Mouse (Mus musculus): ENCODE measurements around the gene Sp110. TPM values are rescaled to one million over a fixed set of nuclear protein-coding genes. Genes with fewer than 3 reads are reported as not detected.
"Not testable (repeated sequence)": the region's sequence is repeated elsewhere in the genome, so short reads cannot be mapped to it uniquely, and the experiment has no call there.

Gene Sp110
- total RNA-seq (2022) = 1 to 10 TPM; 3.6 to 4.9 (median 3.9) TPM

DNA sequence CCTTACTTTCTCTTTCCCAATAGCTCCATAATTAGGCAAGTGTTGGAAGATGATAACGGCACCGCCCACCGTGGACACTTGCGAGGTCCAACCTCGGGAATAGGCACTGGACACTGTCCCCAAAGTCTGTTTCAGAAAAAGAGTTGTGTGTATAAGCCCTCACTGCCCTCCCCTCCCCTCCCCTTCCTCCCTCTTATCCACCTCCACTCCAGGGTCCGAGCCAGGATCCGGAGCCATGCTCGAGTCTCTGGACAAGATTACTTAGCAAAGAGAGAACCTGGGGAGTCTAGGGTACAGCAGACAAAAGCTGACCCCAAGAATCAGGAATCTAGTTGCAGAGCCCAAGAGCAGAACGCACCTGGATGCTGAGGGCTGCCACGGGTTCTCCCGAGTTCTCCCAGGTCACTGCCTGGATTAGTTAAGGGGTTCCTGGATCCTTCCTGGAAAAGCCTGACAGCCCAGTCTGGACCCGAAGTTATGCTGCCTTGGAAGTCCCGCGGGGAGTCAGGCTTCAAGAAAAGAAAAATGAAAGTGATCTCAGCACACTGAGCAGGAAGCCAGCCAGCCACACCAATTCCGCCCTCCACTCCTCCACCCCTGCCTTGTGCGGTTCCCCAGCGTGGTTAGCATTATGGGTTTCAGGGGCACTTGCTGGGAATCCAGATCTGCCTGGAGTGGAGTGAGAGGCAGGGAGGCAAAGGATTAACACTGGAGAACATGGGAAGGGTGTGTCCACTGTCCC, at the start of gene Sp110:
Sp110 (minus strand) TSS at position 547 of the 742 bp plus-strand sequence.
- DNase-seq (ENCODE audit: low spot score) = not testable (repeated sequence)

DNA sequence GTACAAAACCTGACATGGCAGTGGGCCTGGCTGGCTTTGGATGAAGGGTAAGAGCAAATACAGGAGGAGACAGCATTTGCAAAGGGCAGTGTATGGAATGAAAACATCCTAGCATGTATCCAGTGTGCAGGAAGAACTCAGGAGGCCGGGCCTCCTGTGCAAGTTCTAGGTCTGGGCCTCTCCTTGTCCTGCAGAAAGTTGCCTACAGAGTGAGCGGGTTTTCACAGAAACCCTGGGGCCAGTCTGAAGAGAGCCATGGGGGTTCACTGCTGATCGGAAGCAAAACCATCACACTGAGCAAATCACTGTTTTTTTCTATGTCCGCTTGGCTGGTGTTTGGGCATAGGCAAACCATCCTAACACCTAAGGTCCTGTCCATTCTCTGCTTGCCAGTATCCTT, 39.5 kb upstream of the Sp110 start:
- not testable (repeated sequence) for DNase-seq (ENCODE audit: low spot score)

DNA sequence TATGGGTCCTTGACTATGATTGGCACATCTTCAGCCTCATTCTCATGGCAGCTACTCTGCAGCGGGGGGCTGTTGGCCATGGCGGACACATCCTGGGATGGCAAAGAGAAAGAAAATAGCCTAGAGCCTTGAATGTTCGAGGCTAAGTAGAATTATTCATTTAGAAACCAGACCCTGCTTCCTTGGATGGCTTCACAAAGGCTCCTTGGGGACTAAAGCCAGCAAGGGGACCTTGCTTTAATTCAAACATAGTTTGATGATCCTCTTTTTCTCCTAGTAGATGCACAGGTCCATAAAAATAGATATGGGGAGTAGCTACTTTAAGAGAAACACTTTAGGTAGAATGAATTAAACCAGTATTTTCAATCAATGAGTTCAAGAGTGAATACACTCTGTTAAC, 38.3 kb upstream of the Sp110 start:
- DNase-seq (ENCODE audit: low spot score) = not testable (repeated sequence)

DNA sequence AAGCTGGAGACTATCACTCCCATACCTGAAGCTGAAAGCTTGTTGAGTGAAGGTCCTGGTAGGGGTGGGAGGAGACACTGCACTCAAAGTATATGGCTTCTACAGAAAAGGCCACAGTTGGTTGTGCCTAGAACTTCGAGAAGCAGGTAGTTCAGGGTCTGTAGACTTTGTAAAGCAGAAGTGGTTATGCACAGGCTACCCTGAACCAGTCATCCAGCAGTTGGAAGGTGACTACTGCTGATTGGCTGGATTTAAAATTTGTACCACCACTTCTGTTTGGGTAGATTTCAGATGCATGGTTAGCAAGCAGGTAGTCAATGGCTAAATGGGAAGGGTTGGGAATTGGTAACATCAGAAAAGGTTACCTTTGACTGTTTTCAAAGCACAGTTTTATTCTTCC, 20.1 kb upstream of the Sp110 start:
- DNase-seq (ENCODE audit: low spot score) = not testable (repeated sequence)

DNA sequence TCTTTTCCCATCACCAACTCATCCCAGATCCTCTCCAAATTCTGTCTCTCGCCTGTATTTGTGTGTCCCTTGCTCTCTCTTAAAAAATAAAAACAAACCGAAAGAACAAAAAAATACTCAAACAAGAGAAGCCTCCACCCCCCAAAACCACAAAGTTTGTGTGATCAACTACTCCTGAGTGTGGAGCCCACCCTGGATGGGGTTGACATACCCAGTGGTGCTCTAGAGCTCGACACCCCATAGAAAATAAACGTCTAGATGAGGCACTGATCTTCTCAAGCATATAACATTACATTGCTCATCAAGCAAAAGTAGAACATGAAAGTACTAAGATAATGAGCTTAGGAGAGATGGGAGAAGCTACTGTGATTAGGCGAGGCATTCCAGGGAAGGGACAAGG, 18.5 kb upstream of the Sp110 start:
- not testable (repeated sequence) for DNase-seq (ENCODE audit: low spot score)

DNA sequence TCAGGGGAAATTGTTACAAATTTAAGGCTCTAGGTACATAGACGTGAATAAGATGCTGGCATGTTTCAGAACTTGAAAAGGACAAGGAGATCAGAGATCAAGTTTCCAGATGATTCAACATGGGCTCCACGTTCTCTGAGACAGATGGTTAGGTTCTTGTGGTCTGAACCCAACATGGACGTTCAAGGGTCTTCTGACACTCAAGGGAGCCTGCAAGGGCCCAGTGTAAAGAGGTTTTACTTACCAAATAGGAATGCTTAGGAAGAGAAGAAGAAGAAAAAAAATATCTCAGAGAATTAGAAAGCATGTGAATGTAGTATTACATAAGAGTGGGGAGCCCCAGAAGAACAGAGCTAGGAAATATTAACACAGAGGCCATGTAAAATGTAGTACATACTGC, 17.2 kb upstream of the Sp110 start:
- DNase-seq (ENCODE audit: low spot score) = not testable (repeated sequence)

DNA sequence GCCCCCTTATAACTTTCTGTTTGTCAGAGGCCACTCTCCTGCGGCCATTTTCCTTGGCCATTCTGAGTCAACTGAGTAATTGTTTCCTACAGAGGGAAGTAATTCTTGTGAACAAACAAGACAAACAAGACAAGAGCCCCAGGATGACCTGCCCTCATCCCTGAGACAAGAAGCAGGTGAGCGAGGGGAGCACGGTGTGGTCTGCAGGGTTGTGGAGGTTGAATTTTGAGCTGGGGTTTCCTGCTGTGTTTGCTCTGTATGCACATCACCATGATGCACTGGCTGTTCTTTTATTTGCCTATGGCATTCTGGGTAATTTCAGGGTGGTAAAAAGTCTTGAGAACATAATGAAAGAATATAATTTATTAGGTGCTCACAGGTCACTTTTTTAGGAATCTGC, 16.5 kb upstream of the Sp110 start:
- DNase-seq (ENCODE audit: low spot score) = not testable (repeated sequence)

DNA sequence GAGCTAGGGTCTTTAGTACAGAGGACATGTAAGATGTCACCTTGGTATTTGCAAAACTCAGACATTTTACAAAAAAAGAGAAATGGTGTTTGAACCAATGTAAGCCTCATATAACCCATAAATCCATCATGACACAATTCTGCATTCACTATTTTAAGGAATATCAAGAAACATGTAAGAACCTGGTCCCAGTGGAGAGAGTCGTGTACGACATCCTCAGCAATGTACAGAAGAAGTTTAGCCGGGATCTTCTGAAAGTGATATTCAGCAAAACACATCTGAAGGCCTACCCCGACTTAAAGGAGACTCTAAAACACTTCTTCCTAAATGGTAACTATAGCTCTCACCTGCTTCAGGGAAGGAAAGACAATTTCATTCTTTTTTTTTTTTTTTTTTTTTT, 12.0 kb upstream of the Sp110 start:
- DNase-seq (ENCODE audit: low spot score) = not testable (repeated sequence)

DNA sequence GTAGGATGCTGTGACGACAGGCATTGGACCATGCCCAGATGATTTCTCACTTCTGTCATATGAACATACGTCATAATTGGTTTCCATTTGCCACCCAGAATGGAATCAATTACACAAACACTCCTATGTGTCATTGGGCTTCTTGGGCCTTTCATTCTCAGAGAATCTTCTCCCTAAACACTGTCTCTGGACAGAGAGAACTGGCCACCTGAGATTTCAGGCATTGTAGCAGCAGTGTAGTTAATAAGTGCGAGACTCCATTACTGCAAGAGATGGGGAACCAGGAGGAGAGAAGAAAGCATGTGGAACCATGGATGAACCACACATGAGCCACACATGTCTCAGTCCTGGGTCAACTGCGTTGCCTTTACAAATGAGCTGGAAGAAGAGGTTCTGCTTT, 9.7 kb upstream of the Sp110 start:
- not testable (repeated sequence) for DNase-seq (ENCODE audit: low spot score)

DNA sequence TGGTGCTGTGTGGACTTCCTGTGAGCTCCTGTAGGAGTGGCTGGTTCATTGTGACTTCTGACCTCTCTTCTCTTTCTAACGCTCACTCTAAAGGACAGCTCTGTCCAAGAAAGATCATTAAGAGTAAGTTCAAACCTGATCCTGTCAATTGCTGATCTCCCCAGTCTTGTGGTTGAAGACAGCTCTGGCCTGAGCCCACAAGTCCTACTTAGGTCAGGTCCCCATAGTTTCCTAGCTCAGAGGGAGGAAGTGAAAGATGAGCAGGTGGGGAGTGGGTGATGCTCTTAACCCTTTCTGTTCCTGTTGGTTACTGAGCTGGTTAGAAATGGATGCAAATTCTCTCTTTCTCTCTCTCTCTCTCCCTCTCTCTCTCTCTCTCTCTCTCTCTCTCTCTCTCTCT, 5.7 kb upstream of the Sp110 start:
- DNase-seq (ENCODE audit: low spot score) = not testable (repeated sequence)

DNA sequence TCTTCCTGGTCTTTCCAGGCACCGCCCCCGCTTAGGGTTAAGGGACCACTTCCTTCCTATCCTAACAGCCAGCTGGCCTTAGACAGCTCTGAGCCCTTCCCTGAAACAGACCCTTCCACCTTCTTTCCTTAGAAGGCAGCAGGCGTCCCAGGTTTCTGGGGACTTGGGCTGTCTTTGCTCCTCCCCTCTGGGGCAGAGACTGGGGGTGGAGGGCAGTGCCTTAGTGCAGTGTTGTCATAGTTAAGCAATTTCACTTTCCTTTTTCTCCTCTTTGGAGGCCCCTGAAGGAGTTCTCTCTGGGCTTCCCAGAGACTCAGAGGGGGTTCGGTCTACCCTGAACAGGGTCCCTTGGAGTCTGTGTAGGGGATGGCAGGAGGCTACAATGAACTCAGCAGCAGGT, 2.2 kb upstream of the Sp110 start:
- peak; percentile 48 for DNase-seq (ENCODE audit: low spot score)

DNA sequence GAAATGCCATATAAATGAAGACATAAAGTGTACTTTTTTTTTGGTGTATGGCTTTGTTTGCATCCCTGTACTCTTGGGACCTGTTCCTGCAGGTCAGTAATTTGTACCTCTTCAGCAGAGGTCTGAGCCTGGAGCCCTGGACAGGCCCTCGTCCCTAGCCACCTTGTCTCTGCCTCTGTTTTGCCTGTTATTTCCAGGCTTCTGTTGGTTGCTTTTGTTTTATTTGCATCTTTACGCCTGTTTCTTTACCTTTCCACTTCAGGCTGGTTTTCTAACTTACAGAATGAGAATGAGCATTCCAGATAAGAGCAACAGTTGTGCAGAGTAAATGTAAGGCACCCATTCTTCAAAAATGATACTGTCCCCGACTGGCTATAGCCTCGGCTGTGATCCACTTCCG, 1.5 kb upstream of the Sp110 start, which contains the start of gene Sp140:
Sp140 (plus strand) TSS at position 301 of the 400 bp plus-strand sequence.
- not testable (repeated sequence) for DNase-seq (ENCODE audit: low spot score)

DNA sequence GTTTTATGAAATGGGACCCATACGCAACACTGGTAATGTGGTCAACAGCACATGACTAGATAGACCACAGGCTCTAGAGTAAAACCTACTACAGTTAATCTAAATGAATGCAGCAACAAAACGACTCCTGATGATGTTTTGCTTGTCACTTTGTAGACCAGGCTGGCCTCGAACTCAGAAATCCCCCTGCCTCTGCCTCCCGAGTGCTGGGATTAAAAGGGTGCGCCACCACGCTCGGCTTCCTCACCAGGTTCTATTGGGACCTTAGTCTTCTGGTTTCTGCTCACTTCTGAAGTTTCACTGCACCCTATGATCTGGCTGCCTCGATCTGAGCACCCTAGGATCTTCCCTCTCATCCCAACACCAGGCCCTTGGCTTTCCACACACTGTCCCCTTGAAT, 6.1 kb downstream of the Sp110 start:
- DNase-seq (ENCODE audit: low spot score) = not testable (repeated sequence)

DNA sequence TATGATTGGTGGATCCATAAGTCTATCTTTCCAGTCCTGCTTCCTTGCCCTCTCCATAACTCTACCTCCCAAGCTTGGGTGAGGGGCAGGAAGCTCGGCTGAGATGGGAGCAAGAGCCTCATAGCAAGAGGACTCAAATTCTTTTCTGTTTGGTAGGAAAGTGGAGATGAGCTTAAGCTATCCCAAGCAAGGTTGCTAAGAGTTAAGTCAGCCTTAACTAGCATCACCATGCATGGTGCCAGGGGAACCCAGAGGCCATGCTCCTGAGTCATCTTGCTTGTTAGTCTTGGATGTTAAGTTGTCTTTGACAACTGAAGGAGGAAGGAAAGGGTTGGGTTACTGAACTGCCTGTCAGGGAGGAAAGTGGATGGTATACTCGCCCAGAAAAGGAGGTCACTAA, 9.9 kb downstream of the Sp110 start:
- not testable (repeated sequence) for DNase-seq (ENCODE audit: low spot score)

DNA sequence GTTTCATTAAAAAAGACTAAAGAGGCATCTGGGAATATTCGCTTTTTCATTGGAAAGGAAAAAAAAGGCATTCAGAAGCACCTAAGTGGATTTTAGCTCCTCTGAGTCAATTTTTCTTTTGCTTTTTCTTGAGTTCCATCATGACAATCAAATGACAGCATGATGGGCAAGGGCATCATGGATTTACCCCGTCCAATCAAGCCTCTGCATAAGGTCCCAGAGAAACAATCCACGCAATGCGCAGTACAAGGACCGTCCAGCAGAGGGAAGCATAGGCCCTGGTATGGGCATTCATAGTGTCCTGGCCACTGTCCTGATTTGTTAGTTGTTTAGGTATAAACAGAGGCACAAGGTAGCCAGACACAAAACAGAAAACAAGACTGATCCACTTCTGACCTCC, 17.1 kb downstream of the Sp110 start:
- not testable (repeated sequence) for DNase-seq (ENCODE audit: low spot score)

DNA sequence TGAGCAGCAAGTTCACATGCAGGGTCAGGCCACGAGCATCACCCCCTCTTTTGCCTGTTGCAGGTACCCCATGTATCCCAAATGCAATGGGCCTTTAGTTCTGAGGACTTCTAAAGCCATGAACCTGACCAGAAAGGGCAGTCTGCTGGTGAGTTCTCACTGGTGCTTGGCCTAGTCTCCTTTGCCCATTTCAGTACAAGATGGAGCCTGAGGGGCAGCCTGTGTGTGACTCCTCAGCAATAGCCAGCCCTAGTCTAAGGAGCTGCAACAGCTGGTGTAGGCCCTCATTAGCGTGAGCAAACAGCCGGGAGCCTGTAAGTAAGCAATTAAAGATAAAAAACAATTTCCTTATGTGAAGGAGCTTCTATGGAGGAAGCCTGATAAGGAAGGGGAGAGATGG, 18.0 kb downstream of the Sp110 start:
- not testable (repeated sequence) for DNase-seq (ENCODE audit: low spot score)

DNA sequence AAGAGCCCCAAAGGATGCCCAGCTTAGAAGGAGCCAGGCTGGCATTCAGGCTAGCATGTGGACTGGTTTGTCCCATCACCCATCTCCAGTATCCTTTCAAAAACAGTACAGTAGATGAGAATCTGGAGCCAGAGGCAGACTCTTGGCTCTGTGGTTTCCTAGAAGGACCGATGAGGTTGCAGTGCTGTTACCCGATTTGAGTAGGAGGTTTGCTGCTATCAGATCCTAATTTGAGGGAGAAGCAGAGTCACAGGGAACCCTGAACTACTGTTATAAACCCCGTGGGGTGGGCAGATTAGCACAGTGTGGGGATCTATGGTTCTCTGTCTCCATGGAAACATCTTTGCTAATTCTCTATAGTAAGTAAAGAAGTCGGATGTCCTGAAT, 18.5 kb downstream of the Sp110 start:
- DNase-seq (ENCODE audit: low spot score) = not testable (repeated sequence)

DNA sequence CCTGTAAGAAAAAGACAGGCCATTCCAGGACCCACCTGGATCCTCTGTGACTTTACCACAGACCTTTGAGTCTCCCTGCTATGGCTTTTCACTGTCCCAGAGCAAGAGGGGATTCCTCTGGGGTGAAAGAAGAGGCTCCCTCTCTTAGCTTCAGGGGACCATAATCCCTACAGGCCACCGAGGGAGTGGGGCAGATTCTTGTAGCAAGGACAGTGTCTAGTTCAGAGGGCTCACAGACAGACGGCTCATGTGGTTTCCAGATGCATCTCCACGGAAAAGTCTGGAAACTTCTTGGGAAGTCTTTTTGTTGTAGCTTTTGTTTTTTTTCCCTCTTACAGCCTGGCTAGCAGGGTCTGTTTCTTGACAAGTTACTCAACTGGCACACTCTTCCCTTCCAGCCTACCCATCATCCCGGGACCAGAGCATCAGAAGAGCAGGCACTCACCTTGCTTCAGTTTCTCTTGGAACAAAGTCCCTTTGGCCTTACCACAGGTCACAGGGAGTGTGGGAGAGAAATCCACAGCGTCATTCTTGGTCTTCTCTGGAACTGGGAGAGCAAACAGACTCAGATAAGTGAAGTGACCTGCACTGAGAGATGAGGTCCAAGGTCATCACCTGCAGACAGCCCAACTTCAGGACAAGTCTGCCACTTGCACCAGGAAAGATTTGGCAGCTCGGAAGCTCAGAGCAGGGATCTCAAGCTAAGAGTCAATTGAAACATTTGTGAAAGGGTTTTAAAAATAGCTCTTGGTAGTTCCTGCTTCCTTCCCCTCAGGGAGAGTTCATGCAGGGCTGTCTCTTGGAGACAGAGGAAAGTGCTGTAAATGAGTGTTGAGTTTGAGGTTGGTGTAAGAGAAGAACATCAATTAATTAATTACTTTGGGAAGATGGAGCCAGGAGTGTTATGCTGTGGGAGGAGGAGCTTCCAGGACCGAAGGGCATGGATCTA, 19.1 kb downstream of the Sp110 start:
- DNase-seq (ENCODE audit: low spot score) = not testable (repeated sequence)

DNA sequence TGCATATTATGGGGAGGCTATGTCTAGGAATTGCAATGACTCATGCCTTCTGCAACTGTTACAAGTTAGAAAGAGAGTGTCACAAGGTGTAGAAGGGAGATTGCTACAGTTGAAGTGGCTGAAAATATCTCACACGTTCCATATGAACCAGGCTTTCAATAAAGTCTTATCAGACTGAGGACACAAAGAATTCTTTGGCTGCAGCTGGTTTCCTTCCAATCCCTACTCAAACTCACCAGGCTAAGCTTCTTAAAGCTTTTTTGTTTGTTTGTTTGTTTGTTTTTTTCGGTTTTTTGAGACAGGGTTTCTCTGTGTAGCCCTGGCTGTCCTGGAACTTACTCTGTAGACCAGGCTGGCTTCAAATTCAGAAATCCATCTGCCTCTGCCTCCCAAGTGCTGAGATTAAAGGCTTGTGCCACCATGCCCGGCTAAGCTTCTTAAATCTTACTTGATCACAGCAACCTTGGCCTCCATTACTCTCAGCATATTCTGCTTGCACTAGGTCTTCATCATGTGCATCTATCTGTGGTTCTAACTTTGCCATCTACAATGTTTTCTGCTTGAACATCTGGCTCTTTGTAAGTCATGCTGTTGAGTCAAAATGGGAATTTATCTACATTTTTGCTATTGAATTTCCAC, 20.1 kb downstream of the Sp110 start:
- DNase-seq (ENCODE audit: low spot score) = not testable (repeated sequence)

DNA sequence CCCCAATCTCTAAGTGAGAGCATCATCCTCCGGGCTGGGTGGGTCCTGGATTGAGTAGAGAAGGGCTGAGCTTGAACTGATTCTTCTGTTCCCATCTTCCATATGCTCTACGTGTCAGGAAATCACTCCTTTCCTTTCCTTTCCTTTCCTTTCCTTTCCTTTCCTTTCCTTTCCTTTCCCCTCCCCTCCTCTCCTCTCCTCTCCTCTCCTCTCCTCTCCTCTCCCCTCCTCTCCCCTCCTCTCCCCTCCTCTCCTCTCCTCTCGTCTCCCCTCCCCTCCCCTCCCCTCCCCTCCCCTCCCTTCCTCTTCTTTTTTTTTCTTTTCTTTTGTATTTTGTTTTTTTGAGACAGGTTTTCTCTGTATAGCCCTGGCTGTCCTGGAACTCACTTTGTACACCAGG, 23.2 kb downstream of the Sp110 start, which contains the start of gene G530012D18Rik:
G530012D18Rik (plus strand) TSS at position 301 of the 400 bp plus-strand sequence.
- DNase-seq (ENCODE audit: low spot score) = not testable (repeated sequence)

DNA sequence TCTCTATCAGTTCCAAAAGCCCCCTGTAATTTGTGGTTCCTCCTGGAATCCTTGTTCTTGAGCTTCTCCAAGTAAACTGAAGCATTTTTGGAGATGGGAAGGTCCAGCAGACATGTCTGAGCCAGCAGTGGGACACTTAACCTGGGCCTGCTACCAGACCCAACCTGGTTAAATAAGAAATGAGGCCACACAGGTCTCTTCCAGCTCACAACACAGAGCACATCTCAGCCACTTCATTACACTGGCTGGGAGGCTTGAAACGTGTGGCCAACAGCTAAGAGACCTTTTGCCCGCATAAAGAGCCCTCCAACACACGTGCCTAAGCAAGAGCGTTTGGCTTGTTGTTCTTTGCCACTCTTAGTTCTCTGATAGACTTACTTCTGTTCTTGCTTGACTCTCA, 25.1 kb downstream of the Sp110 start:
- DNase-seq (ENCODE audit: low spot score) = not testable (repeated sequence)

DNA sequence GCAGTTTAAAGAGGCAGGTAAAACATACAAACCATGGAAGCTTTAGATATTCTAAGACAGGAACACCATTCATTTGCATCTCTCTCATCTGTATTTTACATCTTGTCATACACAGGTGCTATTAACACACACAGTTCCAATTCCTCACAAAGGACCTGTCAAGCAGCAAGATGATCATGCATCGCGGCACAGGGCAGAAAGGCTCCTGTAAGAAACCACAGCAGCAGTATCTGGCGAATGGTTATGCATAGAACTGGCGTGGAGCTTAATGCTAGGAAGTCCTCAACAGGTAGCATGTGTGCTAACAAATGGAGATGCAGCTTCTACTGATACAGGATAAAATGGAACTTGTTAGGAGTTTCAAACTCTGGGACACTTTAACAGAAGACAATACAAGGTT, 43.4 kb downstream of the Sp110 start:
- DNase-seq (ENCODE audit: low spot score) = not testable (repeated sequence)

Data from heart, adult 8-10 months (tissue).